Mouse (Mus musculus): ENCODE data around the gene Gm4981.

DNA sequence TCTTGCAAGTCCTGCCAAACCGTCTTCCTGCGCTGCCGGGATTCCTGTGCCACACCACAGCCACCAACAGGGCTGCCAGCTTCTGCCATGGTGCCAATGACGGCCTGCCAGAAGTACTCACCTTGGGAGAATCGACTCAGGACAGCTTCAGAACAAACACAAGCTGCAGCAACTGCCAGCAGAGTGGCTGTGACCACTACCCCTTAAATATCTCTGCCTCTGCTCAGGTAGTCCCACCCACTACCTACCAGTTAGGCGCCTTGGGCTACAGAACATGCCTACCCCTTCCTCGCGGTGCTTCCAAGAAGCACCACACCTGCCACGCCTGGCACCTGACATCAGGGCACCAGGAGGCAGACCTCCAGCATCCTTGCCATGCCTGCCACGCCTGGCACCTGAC, at the start of gene Gm4981:
- no peak for TF ChIP-seq MAX (IDR thresholded peaks at IDR 0.05)
- no peak for TF ChIP-seq CTCF (IDR thresholded peaks at IDR 0.05; ENCODE audit: control insufficient read depth, insufficient read depth, insufficient read length)
- TF ChIP-seq USF1 (IDR thresholded peaks at IDR 0.05; ENCODE audit: low read depth): no peak
- TF ChIP-seq FOSL1 (IDR thresholded peaks at IDR 0.05; ENCODE audit: insufficient read depth, low read length, poor library complexity, severe bottlenecking): no peak

All from C2C12 (cell line).